Mouse (Mus musculus): ENCODE measurements around the gene Ccdc60.
A peak's percentile ranks its signal among the peaks of the same experiment; 100 is the strongest.
"Not testable (repeated sequence)": the region's sequence is repeated elsewhere in the genome, so short reads cannot be mapped to it uniquely, and the experiment has no call there.

The Ccdc60 gene

GRCm38 (mm10) chr5:116191596-116191995 lies 97.2 kb downstream of the Ccdc60 start:
- no peak for DNase-seq

- DNase-seq = no peak
Measured at GRCm38 (mm10) chr5:116189818-116190217, 99.0 kb downstream of the Ccdc60 start.

GRCm38 (mm10) chr5:116180594-116180993 lies 108.2 kb downstream of the Ccdc60 start:
- no peak for DNase-seq

GRCm38 (mm10) chr5:116171721-116172120 lies 117.1 kb downstream of the Ccdc60 start:
- DNase-seq = no peak

GRCm38 (mm10) chr5:116166965-116167364 lies 121.8 kb downstream of the Ccdc60 start:
- no peak for DNase-seq

- DNase-seq = no peak
Measured at GRCm38 (mm10) chr5:116165203-116165888, 123.4 kb downstream of the Ccdc60 start.

- DNase-seq = no peak
Measured at GRCm38 (mm10) chr5:116154811-116155210, 134.0 kb downstream of the Ccdc60 start.

- not testable (repeated sequence) for DNase-seq
Measured at GRCm38 (mm10) chr5:116146446-116146845, 142.3 kb downstream of the Ccdc60 start.

- no peak for DNase-seq
Measured at GRCm38 (mm10) chr5:116144711-116145110, 144.1 kb downstream of the Ccdc60 start.

- DNase-seq = no peak
Measured at GRCm38 (mm10) chr5:116140682-116141081, 148.1 kb downstream of the Ccdc60 start.

- peak; percentile 84 to 89 for DNase-seq
Measured at GRCm38 (mm10) chr5:116123344-116123743, 165.4 kb downstream of the Ccdc60 start.

GRCm38 (mm10) chr5:116116567-116116966 lies 172.2 kb downstream of the Ccdc60 start:
- peak; percentile 60 to 75 for DNase-seq

- DNase-seq = no peak
Measured at GRCm38 (mm10) chr5:116116110-116116509, 172.7 kb downstream of the Ccdc60 start.

- peak in 1 of 2 experiments; percentile 8 for DNase-seq
Measured at GRCm38 (mm10) chr5:116115071-116115834, 173.5 kb downstream of the Ccdc60 start.

GRCm38 (mm10) chr5:116108651-116109050 lies 180.1 kb downstream of the Ccdc60 start:
- DNase-seq = no peak

GRCm38 (mm10) chr5:116084231-116084630 lies 204.6 kb downstream of the Ccdc60 start:
- DNase-seq = no peak

- DNase-seq = peak in 1 of 2 experiments; percentile 3
Measured at GRCm38 (mm10) chr5:116083081-116083480, 205.7 kb downstream of the Ccdc60 start, which contains the start of gene Tmem233. Gene Tmem233, minus strand, starts transcription at chr5:116083244.

- DNase-seq = no peak
Measured at GRCm38 (mm10) chr5:116082241-116082900, 206.4 kb downstream of the Ccdc60 start.

GRCm38 (mm10) chr5:116081616-116082015 lies 207.2 kb downstream of the Ccdc60 start:
- no peak for DNase-seq

- no peak for DNase-seq
Measured at GRCm38 (mm10) chr5:116080736-116081135, 208.0 kb downstream of the Ccdc60 start.

Measured in cerebellum, postnatal 25 days (tissue).